Mouse (Mus musculus) limb, embryonic 11.5 days (tissue): ENCODE data around the gene Nhlh1. TPM values are rescaled to one million over a fixed set of nuclear protein-coding genes. Genes with fewer than 3 reads are reported as not detected.
A peak's percentile ranks its signal among the peaks of the same experiment; 100 is the strongest.

Experiments
- ATAC-seq: fragments of 200-750 bp; cut with Nextera tagmentation; 2 replicates; pipeline ENCODE4 v1.8.0; 2017; ENCODE audit warnings: low read depth; ENCODE audit not compliant: insufficient number of reproducible peaks, low FRiP score, low TSS enrichment
- DNase-seq: peaks from one replicate; pipeline ENCODE4 v3.0.0-alpha.2; 2015; ENCODE audit warnings: low spot score
- H3K27ac ChIP-seq: fragments of 300-500 bp; sonication (generic); replicated peaks from 2 replicates; pipeline ENCODE4 v1.5.1; 2014; ENCODE audit warnings: low read depth, mild to moderate bottlenecking, low read length
- H3K27me3 ChIP-seq: fragments of 300-500 bp; sonication (generic); 2 replicates; pipeline ENCODE4 v1.6.1; 2014; ENCODE audit warnings: mild to moderate bottlenecking, low read length, mixed read lengths; ENCODE audit not compliant: control insufficient read depth, insufficient read depth
- H3K36me3 ChIP-seq: fragments of 300-500 bp; sonication (generic); 2 replicates; pipeline ENCODE4 v1.6.1; 2014; ENCODE audit warnings: mild to moderate bottlenecking, low read length, moderate library complexity, mixed read lengths; ENCODE audit not compliant: control insufficient read depth, insufficient read depth
- H3K4me1 ChIP-seq: fragments of 300-500 bp; sonication (generic); 2 replicates; pipeline ENCODE4 v1.6.1; 2014; ENCODE audit warnings: low read length, mixed read lengths; ENCODE audit not compliant: control insufficient read depth, insufficient read depth
- H3K4me2 ChIP-seq: fragments of 300-500 bp; sonication (generic); 2 replicates; pipeline ENCODE4 v1.6.1; 2014; ENCODE audit warnings: low read depth, mild to moderate bottlenecking, moderate library complexity; ENCODE audit not compliant: severe bottlenecking
- H3K4me3 ChIP-seq: fragments of 300-500 bp; sonication (generic); 2 replicates; pipeline ENCODE4 v1.5.1; 2014; ENCODE audit warnings: low read depth, low read length
- H3K9ac ChIP-seq: fragments of 300-500 bp; sonication (generic); 2 replicates; pipeline ENCODE4 v1.6.1; 2014; ENCODE audit warnings: mild to moderate bottlenecking, low read length
- H3K9me3 ChIP-seq: fragments of 300-500 bp; sonication (generic); 2 replicates; pipeline ENCODE4 v1.6.1; 2016; ENCODE audit warnings: low read length; ENCODE audit not compliant: control insufficient read depth
- WGBS: fragments of 180-500 bp; shearing (Covaris S2); extraction: QIAGEN DNeasy Blood & Tissue Kit; methylation state at CpG from one replicate; pipeline ENCODE4 v1.1.7; 2014; 5-methylcytosine and 5-hydroxymethylcytosine counted together
- polyA plus RNA-seq: library from polyadenylated mRNA; unstranded; fragments of >200 nt; fragmentation: Nextera tagmentation; extraction: Ambion mirVana; gene quantifications from 2 replicates; pipeline ENCODE4 v1.2.1, GENCODE M21; 2014

Nhlh1 gene
- polyA plus RNA-seq, 1 experiment from 2014 or later: not detected

GRCm38 (mm10) chr1:172061217-172061616 lies 3.8 kb upstream of the Nhlh1 start:
- peaks cover 5% of the 10 kb centered on the region; the same call in 1 of the 2 replicates for H3K4me1 ChIP-seq
- no peaks in the 10 kb centered on the region; the same call in 1 of the 2 replicates for H3K27me3 ChIP-seq
- 33% methylated on average over 8 of the region's 8 CpGs for WGBS
- no peak overlapping the region for H3K27ac ChIP-seq
- ATAC-seq: no peak
- peaks cover 7% of the 10 kb centered on the region; the same call in 1 of the 2 replicates for H3K36me3 ChIP-seq
- H3K4me2 ChIP-seq: no peak overlapping the region
- H3K4me3 ChIP-seq: no peak overlapping the region
- no peak for DNase-seq
- no peaks in the 10 kb centered on the region for H3K9me3 ChIP-seq
- H3K9ac ChIP-seq: no peak overlapping the region

- Histone ChIP-seq H3K36me3 (peaks cover 6% of the 10 kb centered on the region; the same call in 1 of the 2 replicates), H3K9ac (no peak overlapping the region), H3K9me3 (no peaks in the 10 kb centered on the region), H3K4me3 (no peak overlapping the region), H3K27me3 (peaks cover 3% of the 10 kb centered on the region; the same call in 1 of the 2 replicates), H3K27ac (no peak overlapping the region), H3K4me1 (peaks cover 5% of the 10 kb centered on the region; the same call in 1 of the 2 replicates), H3K4me2 (no peak overlapping the region)
- ATAC-seq (no peak), DNase-seq (no peak)
- 45% methylated on average over 4 of the region's 4 CpGs for WGBS
These were observed 3.3 kb upstream of the Nhlh1 start for GRCm38 (mm10) chr1:172060659-172061058.

- Histone ChIP-seq H3K4me1 (peaks cover 3% of the 10 kb centered on the region), H3K36me3 (no peaks in the 10 kb centered on the region), H3K9me3 (no peaks in the 10 kb centered on the region), H3K27me3 (peaks cover 15% of the 10 kb centered on the region), H3K4me2 (no peak overlapping the region), H3K27ac (no peak overlapping the region), H3K4me3 (no peak overlapping the region), H3K9ac (no peak overlapping the region)
- no peak for DNase-seq
- ATAC-seq: no peak
- WGBS: 57% methylated on average over 7 of the region's 7 CpGs
These were observed 1.5 kb upstream of the Nhlh1 start for GRCm38 (mm10) chr1:172058874-172059273.

- H3K4me1 ChIP-seq: peaks cover 5% of the 10 kb centered on the region; the same call in 1 of the 2 replicates
- ATAC-seq (no peak), DNase-seq (no peak)
- H3K4me3 ChIP-seq: no peak overlapping the region
- H3K36me3 ChIP-seq: no peaks in the 10 kb centered on the region
- 74% methylated on average over 6 of the region's 6 CpGs for WGBS
- no peak overlapping the region for H3K9ac ChIP-seq
- H3K4me2 ChIP-seq: no peak overlapping the region
- H3K27ac ChIP-seq: no peak overlapping the region
- peaks cover 21% of the 10 kb centered on the region for H3K27me3 ChIP-seq
- H3K9me3 ChIP-seq: no peaks in the 10 kb centered on the region
These were observed 948 bp upstream of the Nhlh1 start for GRCm38 (mm10) chr1:172058321-172058720.

GRCm38 (mm10) chr1:172056251-172056650 lies 1.1 kb downstream of the Nhlh1 start:
- WGBS: 70% methylated on average over 4 of the region's 4 CpGs
- Histone ChIP-seq H3K9ac (no peak overlapping the region), H3K27ac (no peak overlapping the region), H3K4me3 (no peak overlapping the region), H3K9me3 (no peaks in the 10 kb centered on the region), H3K36me3 (no peaks in the 10 kb centered on the region), H3K4me2 (no peak overlapping the region), H3K4me1 (peaks cover 5% of the 10 kb centered on the region; the same call in 1 of the 2 replicates), H3K27me3 (peaks cover 32% of the 10 kb centered on the region)
- DNase-seq: no peak
- ATAC-seq: no peak

- Histone ChIP-seq H3K4me3 (peak overlapping the region; percentile 22), H3K9ac (peak overlapping the region; percentile 41; the same call in 1 of the 2 replicates), H3K4me1 (peaks cover 5% of the 10 kb centered on the region; the same call in 1 of the 2 replicates), H3K27me3 (peaks cover 32% of the 10 kb centered on the region), H3K4me2 (peak overlapping the region; percentile 63), H3K9me3 (no peaks in the 10 kb centered on the region), H3K27ac (no peak overlapping the region), H3K36me3 (no peaks in the 10 kb centered on the region)
- 1% methylated on average over 41 of the region's 42 CpGs for WGBS
- no peak for ATAC-seq
- DNase-seq: peak; percentile 43
These were observed 3.6 kb downstream of the Nhlh1 start for GRCm38 (mm10) chr1:172053541-172054440.

- peaks cover 32% of the 10 kb centered on the region for H3K27me3 ChIP-seq
- H3K4me2 ChIP-seq: no peak overlapping the region
- 4% methylated on average over 10 of the region's 10 CpGs for WGBS
- no peaks in the 10 kb centered on the region for H3K36me3 ChIP-seq
- no peak overlapping the region for H3K27ac ChIP-seq
- no peak overlapping the region for H3K9ac ChIP-seq
- ATAC-seq (no peak), DNase-seq (no peak)
- H3K4me1 ChIP-seq: peaks cover 5% of the 10 kb centered on the region; the same call in 1 of the 2 replicates
- H3K4me3 ChIP-seq: no peak overlapping the region
- H3K9me3 ChIP-seq: no peaks in the 10 kb centered on the region
These were observed 4.5 kb downstream of the Nhlh1 start for GRCm38 (mm10) chr1:172052766-172053279.

GRCm38 (mm10) chr1:172049131-172049782 lies 8.1 kb downstream of the Nhlh1 start:
- WGBS: 30% methylated on average over 13 of the region's 13 CpGs
- Histone ChIP-seq H3K4me2 (peak overlapping the region; percentile 12; the same call in 1 of the 2 replicates), H3K36me3 (no peaks in the 10 kb centered on the region), H3K27ac (no peak overlapping the region), H3K27me3 (peaks cover 21% of the 10 kb centered on the region), H3K9ac (no peak overlapping the region), H3K4me1 (peaks cover 5% of the 10 kb centered on the region; the same call in 1 of the 2 replicates), H3K9me3 (no peaks in the 10 kb centered on the region), H3K4me3 (no peak overlapping the region)
- peak; percentile 28 for DNase-seq
- no peak for ATAC-seq
